Mouse (Mus musculus): Measurements from ENCODE around the gene Epb41l3.

- TF ChIP-seq CTCF (IDR thresholded peaks at IDR 0.05; ENCODE audit: low read depth, low read length) (no peak), POLR2A (IDR thresholded peaks at IDR 0.05; ENCODE audit: borderline replicate concordance, low read depth, low read length) (no peak)
Observed at GRCm38 (mm10) chr17:69076238-69076625, 749 bp downstream of the Epb41l3 start.

All from bone marrow macrophage, adult 2 months (primary cell).